Mouse (Mus musculus): ENCODE measurements around the gene Prkce. TPM values are rescaled to one million over a fixed set of nuclear protein-coding genes. Genes with fewer than 3 reads are reported as not detected.

Prkce gene
- total RNA-seq, 1 experiment: 1.7 TPM

- in situ Hi-C loops (cut with MboI; ENCODE audit: low sequenced_read_pairs in 2 of 2, unreplicated experiment in 2 of 2): no loop called here
- TF ChIP-seq ZC3H11A (IDR thresholded peaks at IDR 0.05; ENCODE audit: borderline replicate concordance, low read depth, low read length): no peak
- TF ChIP-seq HCFC1 (IDR thresholded peaks at IDR 0.05; ENCODE audit: borderline replicate concordance, insufficient read depth, low read length): no peak
- TF ChIP-seq ZNF384 (IDR thresholded peaks at IDR 0.05; ENCODE audit: low read depth, low read length): no peak
- TF ChIP-seq CHD2 (IDR thresholded peaks at IDR 0.05; ENCODE audit: low read depth, low read length): no peak
- no peak for TF ChIP-seq MAFK (IDR thresholded peaks at IDR 0.05; ENCODE audit: insufficient read depth, low read depth, low read length)
- Histone ChIP-seq H3K4me1 (ENCODE audit: control insufficient read depth in 2 of 2, insufficient read depth in 2 of 2, low read length in 2 of 2, poor library complexity in 1 of 2) (peaks cover 4 to 5% of the 10 kb centered on the region in 2 experiments; a peak in 3 of 4 replicates), H3K36me3 (ENCODE audit: control insufficient read depth, insufficient read depth, low read length, poor library complexity, severe bottlenecking) (no peaks in the 10 kb centered on the region), H3K27ac (ENCODE audit: insufficient read depth, low read depth, low read length, poor library complexity, severe bottlenecking) (no peak overlapping the region), H3K9ac (ENCODE audit: insufficient read depth, low read depth, low read length, poor library complexity, severe bottlenecking) (no peak overlapping the region), H3K4me3 (ENCODE audit: insufficient read depth in 1 of 2, low read depth in 1 of 2, low read length in 2 of 2, poor library complexity in 1 of 2, severe bottlenecking in 1 of 2) (no peak overlapping the region), H3K9me3 (ENCODE audit: control insufficient read depth, insufficient read depth, low read depth, low read length) (no peaks in the 10 kb centered on the region)
- no peak for DNase-seq (ENCODE audit: low read depth, low spot score)
Observed at GRCm38 (mm10) chr17:86379405-86380137, 212.0 kb downstream of the Prkce start.

GRCm38 (mm10) chr17:86381464-86381863 is 213.9 kb downstream of the Prkce start:
- no peak for DNase-seq (ENCODE audit: low read depth, low spot score)
- Histone ChIP-seq H3K9me3 (ENCODE audit: control insufficient read depth, insufficient read depth, low read depth, low read length) (no peaks in the 10 kb centered on the region), H3K4me1 (ENCODE audit: control insufficient read depth in 2 of 2, insufficient read depth in 2 of 2, low read length in 2 of 2, poor library complexity in 1 of 2) (peaks cover 4 to 5% of the 10 kb centered on the region in 2 experiments; a peak in 3 of 4 replicates), H3K27ac (ENCODE audit: insufficient read depth, low read depth, low read length, poor library complexity, severe bottlenecking) (no peak overlapping the region), H3K9ac (ENCODE audit: insufficient read depth, low read depth, low read length, poor library complexity, severe bottlenecking) (no peak overlapping the region), H3K36me3 (ENCODE audit: control insufficient read depth, insufficient read depth, low read length, poor library complexity, severe bottlenecking) (no peaks in the 10 kb centered on the region), H3K4me3 (ENCODE audit: insufficient read depth in 1 of 2, low read depth in 1 of 2, low read length in 2 of 2, poor library complexity in 1 of 2, severe bottlenecking in 1 of 2) (no peak overlapping the region)
- TF ChIP-seq HCFC1 (IDR thresholded peaks at IDR 0.05; ENCODE audit: borderline replicate concordance, insufficient read depth, low read length): no peak
- in situ Hi-C loops (cut with MboI; ENCODE audit: low sequenced_read_pairs in 2 of 2, unreplicated experiment in 2 of 2): no loop called here

- Histone ChIP-seq H3K9ac (ENCODE audit: insufficient read depth, low read depth, low read length, poor library complexity, severe bottlenecking) (no peak overlapping the region), H3K9me3 (ENCODE audit: control insufficient read depth, insufficient read depth, low read depth, low read length) (no peaks in the 10 kb centered on the region), H3K4me1 (ENCODE audit: control insufficient read depth in 2 of 2, insufficient read depth in 2 of 2, low read length in 2 of 2, poor library complexity in 1 of 2) (peaks cover 0 to 5% of the 10 kb centered on the region in 2 experiments; a peak in 2 of 4 replicates), H3K4me3 (ENCODE audit: insufficient read depth in 1 of 2, low read depth in 1 of 2, low read length in 2 of 2, poor library complexity in 1 of 2, severe bottlenecking in 1 of 2) (no peak overlapping the region), H3K27ac (ENCODE audit: insufficient read depth, low read depth, low read length, poor library complexity, severe bottlenecking) (no peak overlapping the region), H3K36me3 (ENCODE audit: control insufficient read depth, insufficient read depth, low read length, poor library complexity, severe bottlenecking) (no peaks in the 10 kb centered on the region)
- DNase-seq (ENCODE audit: low read depth, low spot score): no peak
- TF ChIP-seq HCFC1 (IDR thresholded peaks at IDR 0.05; ENCODE audit: borderline replicate concordance, insufficient read depth, low read length) (no peak), ZNF384 (IDR thresholded peaks at IDR 0.05; ENCODE audit: low read depth, low read length) (no peak), MAFK (IDR thresholded peaks at IDR 0.05; ENCODE audit: insufficient read depth, low read depth, low read length) (no peak), ZC3H11A (IDR thresholded peaks at IDR 0.05; ENCODE audit: borderline replicate concordance, low read depth, low read length) (no peak), CHD2 (IDR thresholded peaks at IDR 0.05; ENCODE audit: low read depth, low read length) (no peak)
- in situ Hi-C loops (cut with MboI; ENCODE audit: low sequenced_read_pairs in 2 of 2, unreplicated experiment in 2 of 2): no loop called here
Observed at GRCm38 (mm10) chr17:86382885-86383284, 215.3 kb downstream of the Prkce start.

GRCm38 (mm10) chr17:86383699-86384572 is 216.4 kb downstream of the Prkce start:
- Histone ChIP-seq H3K9me3 (ENCODE audit: control insufficient read depth, insufficient read depth, low read depth, low read length) (no peaks in the 10 kb centered on the region), H3K9ac (ENCODE audit: insufficient read depth, low read depth, low read length, poor library complexity, severe bottlenecking) (no peak overlapping the region), H3K4me1 (ENCODE audit: control insufficient read depth in 2 of 2, insufficient read depth in 2 of 2, low read length in 2 of 2, poor library complexity in 1 of 2) (peaks cover 0 to 2% of the 10 kb centered on the region in 2 experiments; a peak in 2 of 4 replicates), H3K27ac (ENCODE audit: insufficient read depth, low read depth, low read length, poor library complexity, severe bottlenecking) (no peak overlapping the region), H3K4me3 (ENCODE audit: insufficient read depth in 1 of 2, low read depth in 1 of 2, low read length in 2 of 2, poor library complexity in 1 of 2, severe bottlenecking in 1 of 2) (no peak overlapping the region), H3K36me3 (ENCODE audit: control insufficient read depth, insufficient read depth, low read length, poor library complexity, severe bottlenecking) (no peaks in the 10 kb centered on the region)
- in situ Hi-C loops (cut with MboI; ENCODE audit: low sequenced_read_pairs in 2 of 2, unreplicated experiment in 2 of 2): no loop called here
- TF ChIP-seq CHD2 (IDR thresholded peaks at IDR 0.05; ENCODE audit: low read depth, low read length): no peak
- no peak for TF ChIP-seq HCFC1 (IDR thresholded peaks at IDR 0.05; ENCODE audit: borderline replicate concordance, insufficient read depth, low read length)
- TF ChIP-seq MAFK (IDR thresholded peaks at IDR 0.05; ENCODE audit: insufficient read depth, low read depth, low read length): no peak
- TF ChIP-seq ZC3H11A (IDR thresholded peaks at IDR 0.05; ENCODE audit: borderline replicate concordance, low read depth, low read length): no peak
- TF ChIP-seq ZNF384 (IDR thresholded peaks at IDR 0.05; ENCODE audit: low read depth, low read length): no peak
- DNase-seq (ENCODE audit: low read depth, low spot score): no peak
